In the genomic region with DNA sequence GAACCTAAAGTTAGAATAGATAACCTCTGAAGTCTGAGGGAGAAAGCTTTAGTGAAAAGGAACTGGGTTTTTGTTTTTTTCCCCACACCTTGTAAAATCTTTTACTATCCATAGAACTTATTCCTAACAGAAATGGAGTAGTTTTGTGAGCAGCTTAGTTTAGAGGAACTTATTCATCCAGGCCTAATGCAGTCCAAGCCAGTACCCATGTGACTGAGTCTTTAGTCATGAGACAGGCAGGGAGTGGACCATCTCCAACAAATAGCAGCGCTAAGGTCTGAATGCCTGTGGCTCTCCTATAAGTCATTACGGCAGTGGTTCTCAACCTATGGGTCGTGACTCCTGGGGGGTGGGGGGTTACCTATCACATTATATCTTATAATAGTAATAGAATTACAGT, we compare ENCODE assay signal across 18 mouse cellular contexts. TPM values are rescaled to one million over a fixed set of nuclear protein-coding genes. Genes with fewer than 3 reads are reported as not detected.
DNase-seq lines count a peak whose midpoint lies in the region; TF ChIP-seq lines count a peak whose summit lies in the region.
"Had no signal": no experiment of that assay in that cellular context is flagged by ENCODE, and none has a peak within 500 bp of the region (broad histone marks: within the 10 kb centered on the region; RNA-seq: fewer than 3 reads in every experiment).

No protein-coding gene starts in this region.

- no peaks in the 10 kb centered on the region for H3K79me2 ChIP-seq in heart, adult 2 months (replicated peaks; ENCODE audit: control insufficient read depth, insufficient read depth, low read length)

- H3K4me3 ChIP-seq in heart, adult 2 months: no peak overlapping the region
- H3K4me3 ChIP-seq in embryonic fibroblast, embryonic 13.5 days (ENCODE audit: insufficient read depth, low read length): no peak overlapping the region
- no peak overlapping the region for H3K4me3 ChIP-seq in limb, embryonic 10.5 days
- H3K4me3 ChIP-seq: embryonic facial prominence, embryonic 13.5 days; forebrain, embryonic 10.5 days; heart, embryonic 15.5 days; hindbrain, embryonic 15.5 days had no signal

- TF ChIP-seq CTCF in heart, adult 2 months (IDR thresholded peaks at IDR 0.05): no peak
- TF ChIP-seq CTCF in embryonic fibroblast, embryonic 13.5 days (IDR thresholded peaks at IDR 0.05; ENCODE audit: borderline replicate concordance, insufficient read depth, low read length): no peak

- WGBS in heart, adult 2 months: 47% methylated on average over 3 of the region's 3 CpGs
- WGBS in limb, embryonic 10.5 days: 89% methylated on average over 3 of the region's 3 CpGs

- no peak overlapping the region for H3K9ac ChIP-seq in heart, adult 2 months (ENCODE audit: low read depth, low read length)
- H3K9ac ChIP-seq: embryonic facial prominence, embryonic 13.5 days; heart, embryonic 15.5 days; hindbrain, embryonic 15.5 days had no signal

- peak overlapping the region; percentile 68 for H3K27ac ChIP-seq in heart, adult 2 months
- H3K27ac ChIP-seq in embryonic fibroblast, embryonic 13.5 days (ENCODE audit: insufficient read depth, low read length): peak overlapping the region; percentile 82
- no peak overlapping the region for H3K27ac ChIP-seq in limb, embryonic 10.5 days
- H3K27ac ChIP-seq: embryonic facial prominence, embryonic 13.5 days; forebrain, embryonic 10.5 days; heart, embryonic 15.5 days; hindbrain, embryonic 15.5 days had no signal

- H3K9me3 ChIP-seq in limb, embryonic 10.5 days (replicated peaks): no peaks in the 10 kb centered on the region
- H3K9me3 ChIP-seq: embryonic facial prominence, embryonic 13.5 days; forebrain, embryonic 10.5 days; heart, embryonic 15.5 days; hindbrain, embryonic 15.5 days had no signal

- no peak for TF ChIP-seq EP300 in heart, adult 2 months (IDR thresholded peaks at IDR 0.05; ENCODE audit: insufficient read depth, low read depth, low read length)

- H3K27me3 ChIP-seq in heart, adult 2 months (ENCODE audit: control insufficient read depth, insufficient read depth, low read length): no peaks in the 10 kb centered on the region
- H3K27me3 ChIP-seq in limb, embryonic 10.5 days (ENCODE audit: low read depth, poor library complexity, severe bottlenecking): no peaks in the 10 kb centered on the region
- H3K27me3 ChIP-seq: CH12.LX; embryonic facial prominence, embryonic 13.5 days; heart, embryonic 15.5 days; hindbrain, embryonic 15.5 days had no signal

- intact Hi-C loops in heart, adult 2 months (cut with DNase I): no loop called here
- intact Hi-C loops in heart, postnatal 14 days (cut with DNase I): no loop called here

- no peak for TF ChIP-seq POLR2A in heart, adult 2 months (IDR thresholded peaks at IDR 0.05; ENCODE audit: insufficient read depth, low read depth, low read length)
- no peak for TF ChIP-seq POLR2A in embryonic fibroblast, embryonic 13.5 days (IDR thresholded peaks at IDR 0.05; ENCODE audit: low read depth, low read length)

- H3K4me1 ChIP-seq in heart, adult 2 months (ENCODE audit: control insufficient read depth, insufficient read depth, low read length): peaks cover 15% of the 10 kb centered on the region
- H3K4me1 ChIP-seq in embryonic fibroblast, embryonic 13.5 days (ENCODE audit: control insufficient read depth, insufficient read depth, low read length): peaks cover 10% of the 10 kb centered on the region
- peaks cover 21% of the 10 kb centered on the region for H3K4me1 ChIP-seq in limb, embryonic 10.5 days
- H3K4me1 ChIP-seq: forebrain, embryonic 10.5 days; hindbrain, embryonic 15.5 days had no signal

- H3K36me3 ChIP-seq in heart, adult 2 months (ENCODE audit: control insufficient read depth, insufficient read depth, low read length): peaks cover 9% of the 10 kb centered on the region; the same call in 1 of the 2 replicates
- H3K36me3 ChIP-seq in limb, embryonic 10.5 days: no peaks in the 10 kb centered on the region
- H3K36me3 ChIP-seq: forebrain, embryonic 10.5 days; heart, embryonic 15.5 days; hindbrain, embryonic 15.5 days had no signal

- peak in 1 of 2 experiments; percentile 23 for DNase-seq in heart, adult 2 months
- no peak for DNase-seq in heart, postnatal 14 days
- DNase-seq in 3T3-L1 (ENCODE audit: low read depth, low spot score): peak; percentile 16
- DNase-seq in Muller cell, postnatal 12 days (ENCODE audit: inconsistent ontology term): peak; percentile 17
- DNase-seq in left cerebral cortex, adult 9 months (ENCODE audit: low spot score in 2 of 2): no peak
- no peak for DNase-seq in limb, embryonic 10.5 days (ENCODE audit: low spot score)
- no peak for DNase-seq in frontal cortex, postnatal 10 days (ENCODE audit: low spot score in 2 of 2)
- DNase-seq: adrenal gland, postnatal 14 days; cerebellum, adult 2 months; cerebellum, postnatal 14 days; gastrocnemius, postnatal 10 days; kidney, adult 2 months had no signal

RNA-seq across cellular contexts. Expression of a gene that starts 22.3 kb away (rescaled TPM):
- total RNA-seq in heart, adult 2 months (2021): 10 to 100 TPM; 78.9 to 83.9 TPM
- polyA plus RNA-seq in heart, adult 2 months (2012; rRNA removed): 15.0 and 25.0 TPM in 2 replicates
- 100 to 1,000 TPM; 136 to 185 TPM for total RNA-seq in heart, postnatal 14 days (2021)
- polyA plus RNA-seq in embryonic fibroblast, embryonic 13.5 days (2011; ENCODE audit: insufficient read length, low read depth, missing spikeins): 2.4 and 2.5 TPM in 2 replicates
- polyA plus RNA-seq in limb, embryonic 10.5 days (2016; fragmentation: Nextera tagmentation; extraction: Ambion mirVana): 5.7 and 16.0 TPM in 2 replicates

Comparison
In these comparisons a context has a peak if more than half of its experiments do, and no peak if none do; other contexts are left out.
1. DNase-seq: peak in 3T3-L1 (single experiment) and Muller cell, postnatal 12 days (single experiment); none in heart, postnatal 14 days (0 of 2), left cerebral cortex, adult 9 months (0 of 2), limb, embryonic 10.5 days (single experiment) and frontal cortex, postnatal 10 days (0 of 2).